Mouse (Mus musculus) midbrain, embryonic 14.5 days (tissue): ENCODE results near the gene Slc11a2. TPM values are rescaled to one million over a fixed set of nuclear protein-coding genes. Genes with fewer than 3 reads are reported as not detected.

Experiments used
- ATAC-seq: fragments of 200-750 bp; cut with Nextera tagmentation; 2 replicates; pipeline ENCODE4 v1.8.0; 2017; ENCODE audit warnings: moderate number of reproducible peaks, moderate library complexity; ENCODE audit not compliant: low FRiP score, low TSS enrichment
- DNase-seq: peaks from one replicate; pipeline ENCODE4 v3.0.0-alpha.2; 2015
- H3K27ac ChIP-seq: fragments of 300-500 bp; sonication (generic); replicated peaks from 2 replicates; pipeline ENCODE4 v1.5.1; 2014; ENCODE audit warnings: mild to moderate bottlenecking, low read depth, low read length, moderate library complexity
- H3K27me3 ChIP-seq: fragments of 300-500 bp; sonication (generic); 2 replicates; pipeline ENCODE4 v1.6.1; 2014; ENCODE audit warnings: low read length, control low read depth, mixed read lengths; ENCODE audit not compliant: control insufficient read depth, insufficient read depth
- H3K36me3 ChIP-seq: fragments of 300-500 bp; sonication (generic); 2 replicates; pipeline ENCODE4 v1.6.1; 2014; ENCODE audit warnings: low read length, control low read depth; ENCODE audit not compliant: control insufficient read depth, insufficient read depth
- H3K4me1 ChIP-seq: fragments of 300-500 bp; sonication (generic); 2 replicates; pipeline ENCODE4 v1.6.1; 2014; ENCODE audit warnings: mild to moderate bottlenecking, antibody characterized with exemption, low read length, control low read depth; ENCODE audit not compliant: control insufficient read depth, insufficient read depth
- H3K4me2 ChIP-seq: fragments of 300-500 bp; sonication (generic); 2 replicates; pipeline ENCODE4 v1.6.1; 2014; ENCODE audit warnings: mild to moderate bottlenecking, low read length, moderate library complexity
- H3K4me3 ChIP-seq: fragments of 300-500 bp; sonication (generic); replicated peaks from 2 replicates; pipeline ENCODE4 v1.5.1; 2014; ENCODE audit warnings: low read depth, low read length
- H3K9ac ChIP-seq: fragments of 300-500 bp; sonication (generic); replicated peaks from 2 replicates; pipeline ENCODE4 v1.6.1; 2014; ENCODE audit warnings: mild to moderate bottlenecking, low read length, moderate library complexity
- H3K9me3 ChIP-seq: fragments of 300-500 bp; sonication (generic); 2 replicates; pipeline ENCODE4 v1.6.1; 2016; ENCODE audit warnings: low read length, control low read depth, mixed read lengths; ENCODE audit not compliant: control insufficient read depth
- WGBS: fragments of 180-500 bp; shearing (Covaris S2); extraction: QIAGEN DNeasy Blood & Tissue Kit; methylation state at CpG from one replicate; pipeline ENCODE4 v1.1.7; 2014; 5-methylcytosine and 5-hydroxymethylcytosine counted together
- polyA plus RNA-seq: library from polyadenylated mRNA; unstranded; fragments of >200 nt; fragmentation: Nextera tagmentation; extraction: Ambion mirVana; gene quantifications from 2 replicates; pipeline ENCODE4 v1.2.1, GENCODE M21; 2014

Gene Slc11a2
- polyA plus RNA-seq, 1 experiment from 2014 or later = 18.5 TPM

- no peak for DNase-seq
- 94% methylated on average over 16 of the region's 16 CpGs for WGBS
Measured at GRCm38 (mm10) chr15:100403318-100404000, 21.4 kb downstream of the Slc11a2 start.

GRCm38 (mm10) chr15:100402798-100403197 is 22.1 kb downstream of the Slc11a2 start:
- WGBS = 90% methylated on average over 4 of the region's 4 CpGs
- Histone ChIP-seq H3K9me3 (no peaks in the 10 kb centered on the region), H3K36me3 (peaks cover 91% of the 10 kb centered on the region), H3K27ac (no peak overlapping the region), H3K9ac (no peak overlapping the region), H3K4me2 (no peak overlapping the region), H3K4me3 (no peak overlapping the region), H3K4me1 (no peaks in the 10 kb centered on the region), H3K27me3 (no peaks in the 10 kb centered on the region)
- DNase-seq = no peak
- no peak for ATAC-seq

More at GRCm38 (mm10) chr15:100403318-100404000, 21.4 kb downstream of the Slc11a2 start:
- Histone ChIP-seq H3K4me1 (no peaks in the 10 kb centered on the region), H3K9me3 (no peaks in the 10 kb centered on the region), H3K4me2 (no peak overlapping the region), H3K27me3 (no peaks in the 10 kb centered on the region), H3K4me3 (no peak overlapping the region), H3K36me3 (peaks cover 91% of the 10 kb centered on the region), H3K9ac (no peak overlapping the region), H3K27ac (no peak overlapping the region)
- no peak for ATAC-seq

- Histone ChIP-seq H3K36me3 (peaks cover 92% of the 10 kb centered on the region), H3K4me1 (no peaks in the 10 kb centered on the region)
- WGBS = 92% methylated on average over 14 of the region's 14 CpGs
Measured at GRCm38 (mm10) chr15:100402347-100402746, 22.5 kb downstream of the Slc11a2 start.

GRCm38 (mm10) chr15:100401811-100402210 is 23.1 kb downstream of the Slc11a2 start:
- H3K27me3 ChIP-seq = no peaks in the 10 kb centered on the region
- DNase-seq (no peak), ATAC-seq (no peak)
- WGBS = 93% methylated on average over 4 of the region's 4 CpGs
- no peak overlapping the region for H3K27ac ChIP-seq
- no peak overlapping the region for H3K4me2 ChIP-seq
- H3K4me3 ChIP-seq = no peak overlapping the region
- peaks cover 94% of the 10 kb centered on the region for H3K36me3 ChIP-seq
- H3K4me1 ChIP-seq = no peaks in the 10 kb centered on the region
- H3K9me3 ChIP-seq = no peaks in the 10 kb centered on the region
- H3K9ac ChIP-seq = no peak overlapping the region

More at GRCm38 (mm10) chr15:100402347-100402746, 22.5 kb downstream of the Slc11a2 start:
- no peak overlapping the region for H3K9ac ChIP-seq
- H3K4me3 ChIP-seq = no peak overlapping the region
- H3K4me2 ChIP-seq = no peak overlapping the region
- DNase-seq = no peak
- no peak overlapping the region for H3K27ac ChIP-seq
- no peak for ATAC-seq
- no peaks in the 10 kb centered on the region for H3K9me3 ChIP-seq
- no peaks in the 10 kb centered on the region for H3K27me3 ChIP-seq

- no peak for ATAC-seq
- WGBS = 90% methylated on average over 16 of the region's 16 CpGs
- peaks cover 98% of the 10 kb centered on the region for H3K36me3 ChIP-seq
Measured at GRCm38 (mm10) chr15:100400592-100401250, 24.2 kb downstream of the Slc11a2 start.

GRCm38 (mm10) chr15:100395561-100395960 is 29.3 kb downstream of the Slc11a2 start:
- no peak for ATAC-seq
- DNase-seq = no peak
- Histone ChIP-seq H3K4me1 (no peaks in the 10 kb centered on the region), H3K27ac (no peak overlapping the region), H3K36me3 (peaks cover 81% of the 10 kb centered on the region), H3K4me3 (no peak overlapping the region), H3K4me2 (no peak overlapping the region), H3K9ac (no peak overlapping the region), H3K27me3 (no peaks in the 10 kb centered on the region), H3K9me3 (no peaks in the 10 kb centered on the region)
- WGBS = 94% methylated on average over 3 of the region's 3 CpGs

More at GRCm38 (mm10) chr15:100400592-100401250, 24.2 kb downstream of the Slc11a2 start:
- Histone ChIP-seq H3K4me1 (no peaks in the 10 kb centered on the region), H3K27ac (no peak overlapping the region), H3K9ac (no peak overlapping the region), H3K4me3 (no peak overlapping the region), H3K9me3 (no peaks in the 10 kb centered on the region), H3K27me3 (no peaks in the 10 kb centered on the region), H3K4me2 (no peak overlapping the region)
- no peak for DNase-seq

- DNase-seq (no peak), ATAC-seq (no peak)
Measured at GRCm38 (mm10) chr15:100393016-100393415, 31.9 kb downstream of the Slc11a2 start.

GRCm38 (mm10) chr15:100391599-100391998 is 33.3 kb downstream of the Slc11a2 start:
- H3K4me3 ChIP-seq = no peak overlapping the region
- H3K36me3 ChIP-seq = peaks cover 41% of the 10 kb centered on the region
- ATAC-seq (no peak), DNase-seq (no peak)
- H3K4me2 ChIP-seq = no peak overlapping the region
- H3K27ac ChIP-seq = no peak overlapping the region
- no peaks in the 10 kb centered on the region for H3K4me1 ChIP-seq
- H3K9me3 ChIP-seq = no peaks in the 10 kb centered on the region
- 96% methylated on average over 7 of the region's 7 CpGs for WGBS
- no peak overlapping the region for H3K9ac ChIP-seq
- no peaks in the 10 kb centered on the region for H3K27me3 ChIP-seq

More at GRCm38 (mm10) chr15:100393016-100393415, 31.9 kb downstream of the Slc11a2 start:
- WGBS = 90% methylated on average over 11 of the region's 11 CpGs
- no peaks in the 10 kb centered on the region for H3K27me3 ChIP-seq
- H3K4me3 ChIP-seq = no peak overlapping the region
- no peak overlapping the region for H3K4me2 ChIP-seq
- no peak overlapping the region for H3K27ac ChIP-seq
- peaks cover 56% of the 10 kb centered on the region for H3K36me3 ChIP-seq
- H3K4me1 ChIP-seq = no peaks in the 10 kb centered on the region
- no peaks in the 10 kb centered on the region for H3K9me3 ChIP-seq
- H3K9ac ChIP-seq = no peak overlapping the region

GRCm38 (mm10) chr15:100391066-100391465 is 33.8 kb downstream of the Slc11a2 start:
- ATAC-seq = no peak

More at GRCm38 (mm10) chr15:100391066-100391465, 33.8 kb downstream of the Slc11a2 start:
- Histone ChIP-seq H3K36me3 (peaks cover 36% of the 10 kb centered on the region), H3K27me3 (no peaks in the 10 kb centered on the region), H3K4me2 (no peak overlapping the region), H3K4me1 (no peaks in the 10 kb centered on the region), H3K27ac (no peak overlapping the region), H3K4me3 (no peak overlapping the region), H3K9ac (no peak overlapping the region), H3K9me3 (no peaks in the 10 kb centered on the region)
- WGBS = 85% methylated on average over 7 of the region's 7 CpGs
- no peak for DNase-seq
